Mouse (Mus musculus): Measurements from ENCODE around the gene Rtn2. TPM values are rescaled to one million over a fixed set of nuclear protein-coding genes. Genes with fewer than 3 reads are reported as not detected.

Gene Rtn2
- total RNA-seq, 1 experiment: 9.9 TPM

DNA sequence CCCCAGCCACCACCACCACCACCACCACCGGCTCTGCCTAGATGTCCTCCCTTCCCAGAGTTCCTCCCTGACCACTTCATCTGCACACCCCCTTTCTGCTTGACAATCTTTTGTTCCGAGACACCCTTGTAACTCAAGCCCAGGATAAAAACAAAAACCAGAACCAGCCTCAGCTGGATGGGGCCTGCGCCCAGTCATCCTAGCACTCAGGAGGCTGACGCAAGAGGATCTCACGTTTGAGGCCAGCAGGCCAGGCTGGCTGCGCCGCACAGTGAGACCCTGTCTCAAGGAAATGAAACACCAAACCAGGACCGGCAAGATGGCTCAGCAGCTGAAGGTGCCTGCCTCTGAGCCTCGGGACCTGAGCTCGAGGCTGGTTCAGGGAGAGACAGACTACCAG, 15.4 kb upstream of the Rtn2 start:
- Histone ChIP-seq H3K9me3 (ENCODE audit: control insufficient read depth, insufficient read depth, low read depth, low read length) (no peaks in the 10 kb centered on the region), H3K9ac (ENCODE audit: insufficient read depth, low read depth, low read length, poor library complexity, severe bottlenecking) (no peak overlapping the region), H3K27ac (ENCODE audit: insufficient read depth, low read depth, low read length, poor library complexity, severe bottlenecking) (peak overlapping the region; percentile 0; the same call in 1 of the 2 replicates), H3K4me3 (ENCODE audit: insufficient read depth in 1 of 2, low read depth in 1 of 2, low read length in 2 of 2, poor library complexity in 1 of 2, severe bottlenecking in 1 of 2) (peak overlapping the region in 1 of 2 experiments; percentile 9; a peak in 1 of 4 replicates), H3K4me1 (ENCODE audit: control insufficient read depth in 2 of 2, insufficient read depth in 2 of 2, low read length in 2 of 2, poor library complexity in 1 of 2) (peaks cover 9 to 34% of the 10 kb centered on the region in 2 experiments), H3K36me3 (ENCODE audit: control insufficient read depth, insufficient read depth, low read length, poor library complexity, severe bottlenecking) (peaks cover 40% of the 10 kb centered on the region)
- TF ChIP-seq MAFK (IDR thresholded peaks at IDR 0.05; ENCODE audit: insufficient read depth, low read depth, low read length): no peak
- no peak for TF ChIP-seq ZC3H11A (IDR thresholded peaks at IDR 0.05; ENCODE audit: borderline replicate concordance, low read depth, low read length)
- TF ChIP-seq CHD2 (IDR thresholded peaks at IDR 0.05; ENCODE audit: low read depth, low read length): no peak
- TF ChIP-seq ZNF384 (IDR thresholded peaks at IDR 0.05; ENCODE audit: low read depth, low read length): no peak
- no peak for TF ChIP-seq HCFC1 (IDR thresholded peaks at IDR 0.05; ENCODE audit: borderline replicate concordance, insufficient read depth, low read length)
- no peak for DNase-seq (ENCODE audit: low read depth, low spot score)
- in situ Hi-C loops (cut with MboI; ENCODE audit: low sequenced_read_pairs in 2 of 2, unreplicated experiment in 2 of 2): no loop called here

GRCm38 (mm10) chr7:19268993-19269681, 13.3 kb upstream of the Rtn2 start:
- in situ Hi-C loops (cut with MboI; ENCODE audit: low sequenced_read_pairs in 2 of 2, unreplicated experiment in 2 of 2): no loop called here
- DNase-seq (ENCODE audit: low read depth, low spot score): no peak
- Histone ChIP-seq H3K27ac (ENCODE audit: insufficient read depth, low read depth, low read length, poor library complexity, severe bottlenecking) (peak overlapping the region; percentile 100; the same call in 1 of the 2 replicates), H3K4me1 (ENCODE audit: control insufficient read depth in 2 of 2, insufficient read depth in 2 of 2, low read length in 2 of 2, poor library complexity in 1 of 2) (peaks cover 9 to 34% of the 10 kb centered on the region in 2 experiments), H3K4me3 (ENCODE audit: insufficient read depth in 1 of 2, low read depth in 1 of 2, low read length in 2 of 2, poor library complexity in 1 of 2, severe bottlenecking in 1 of 2) (peak overlapping the region; percentile 63 to 86), H3K9ac (ENCODE audit: insufficient read depth, low read depth, low read length, poor library complexity, severe bottlenecking) (peak overlapping the region; percentile 44; the same call in 1 of the 2 replicates), H3K9me3 (ENCODE audit: control insufficient read depth, insufficient read depth, low read depth, low read length) (no peaks in the 10 kb centered on the region), H3K36me3 (ENCODE audit: control insufficient read depth, insufficient read depth, low read length, poor library complexity, severe bottlenecking) (peaks cover 26% of the 10 kb centered on the region)
- no peak for TF ChIP-seq MAFK (IDR thresholded peaks at IDR 0.05; ENCODE audit: insufficient read depth, low read depth, low read length)
- no peak for TF ChIP-seq ZC3H11A (IDR thresholded peaks at IDR 0.05; ENCODE audit: borderline replicate concordance, low read depth, low read length)
- TF ChIP-seq ZNF384 (IDR thresholded peaks at IDR 0.05; ENCODE audit: low read depth, low read length): no peak
- no peak for TF ChIP-seq HCFC1 (IDR thresholded peaks at IDR 0.05; ENCODE audit: borderline replicate concordance, insufficient read depth, low read length)
- no peak for TF ChIP-seq CHD2 (IDR thresholded peaks at IDR 0.05; ENCODE audit: low read depth, low read length)

- DNase-seq (ENCODE audit: low read depth, low spot score): no peak
- H3K36me3 ChIP-seq (ENCODE audit: control insufficient read depth, insufficient read depth, low read length, poor library complexity, severe bottlenecking): peaks cover 19% of the 10 kb centered on the region; the same call in 1 of the 2 replicates
- no peak for TF ChIP-seq CHD2 (IDR thresholded peaks at IDR 0.05; ENCODE audit: low read depth, low read length)
- TF ChIP-seq HCFC1 (IDR thresholded peaks at IDR 0.05; ENCODE audit: borderline replicate concordance, insufficient read depth, low read length): no peak
- no peak for TF ChIP-seq ZNF384 (IDR thresholded peaks at IDR 0.05; ENCODE audit: low read depth, low read length)
- no peak for TF ChIP-seq MAFK (IDR thresholded peaks at IDR 0.05; ENCODE audit: insufficient read depth, low read depth, low read length)
- no peak for TF ChIP-seq ZC3H11A (IDR thresholded peaks at IDR 0.05; ENCODE audit: borderline replicate concordance, low read depth, low read length)
- peak overlapping the region; percentile 100; the same call in 1 of the 2 replicates for H3K27ac ChIP-seq (ENCODE audit: insufficient read depth, low read depth, low read length, poor library complexity, severe bottlenecking)
- peak overlapping the region; percentile 55; the same call in 1 of the 2 replicates for H3K9ac ChIP-seq (ENCODE audit: insufficient read depth, low read depth, low read length, poor library complexity, severe bottlenecking)
- no peaks in the 10 kb centered on the region for H3K9me3 ChIP-seq (ENCODE audit: control insufficient read depth, insufficient read depth, low read depth, low read length)
- in situ Hi-C loops (cut with MboI; ENCODE audit: low sequenced_read_pairs in 2 of 2, unreplicated experiment in 2 of 2): no loop called here
- H3K4me1 ChIP-seq (ENCODE audit: control insufficient read depth in 2 of 2, insufficient read depth in 2 of 2, low read length in 2 of 2, poor library complexity in 1 of 2): peaks cover 9 to 28% of the 10 kb centered on the region in 2 experiments
- H3K4me3 ChIP-seq (ENCODE audit: insufficient read depth in 1 of 2, low read depth in 1 of 2, low read length in 2 of 2, poor library complexity in 1 of 2, severe bottlenecking in 1 of 2): peak overlapping the region; percentile 86 to 98
Observed at GRCm38 (mm10) chr7:19269721-19270441, 12.5 kb upstream of the Rtn2 start.

DNA sequence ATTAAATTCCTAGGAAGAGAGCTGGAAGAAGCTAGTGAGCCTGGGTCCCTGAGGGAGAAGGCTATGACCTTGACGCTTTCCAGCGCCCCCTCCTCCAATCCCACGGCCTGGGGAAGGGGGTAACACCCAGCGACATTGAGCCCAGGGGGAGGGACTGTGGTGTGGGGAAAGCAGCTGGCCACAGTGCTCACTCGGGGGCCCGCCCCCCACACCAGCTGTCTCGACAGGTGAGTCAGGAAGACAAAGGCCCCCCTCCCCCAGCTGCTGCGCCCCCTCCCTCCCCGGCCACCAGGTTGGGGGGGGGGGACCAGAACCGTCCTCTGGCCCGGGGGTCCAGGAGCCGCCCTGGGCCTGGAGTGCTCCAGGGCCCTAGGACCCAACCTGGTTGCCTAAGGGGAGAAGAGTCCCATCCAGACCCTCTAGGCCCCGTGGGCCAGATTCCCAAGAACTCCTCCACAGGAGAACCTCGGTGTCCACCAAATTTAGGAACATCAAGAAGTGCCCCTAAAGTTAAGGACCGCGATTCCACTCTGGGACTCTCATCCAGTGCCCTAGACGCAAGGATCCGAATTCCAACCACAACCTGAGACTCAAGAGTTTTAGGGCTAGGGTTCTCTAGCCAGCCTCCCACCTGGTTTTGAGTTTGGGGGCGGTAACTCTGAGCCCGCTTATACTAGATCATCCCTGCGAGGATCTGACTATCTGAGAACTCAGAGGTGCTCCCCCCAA, 11.8 kb upstream of the Rtn2 start:
- TF ChIP-seq HCFC1 (IDR thresholded peaks at IDR 0.05; ENCODE audit: borderline replicate concordance, insufficient read depth, low read length) (no peak), ZNF384 (IDR thresholded peaks at IDR 0.05; ENCODE audit: low read depth, low read length) (0 out of 2 replicates have a peak, but pooled peaks have one; percentile 43)
- H3K9ac ChIP-seq (ENCODE audit: insufficient read depth, low read depth, low read length, poor library complexity, severe bottlenecking): peak overlapping the region; percentile 86
- in situ Hi-C loops (cut with MboI; ENCODE audit: low sequenced_read_pairs in 2 of 2, unreplicated experiment in 2 of 2): no loop called here
- DNase-seq (ENCODE audit: low read depth, low spot score): no peak
- peaks cover 7 to 21% of the 10 kb centered on the region in 2 experiments; a peak in 3 of 4 replicates for H3K4me1 ChIP-seq (ENCODE audit: control insufficient read depth in 2 of 2, insufficient read depth in 2 of 2, low read length in 2 of 2, poor library complexity in 1 of 2)
- H3K9me3 ChIP-seq (ENCODE audit: control insufficient read depth, insufficient read depth, low read depth, low read length): no peaks in the 10 kb centered on the region
- H3K36me3 ChIP-seq (ENCODE audit: control insufficient read depth, insufficient read depth, low read length, poor library complexity, severe bottlenecking): peaks cover 12% of the 10 kb centered on the region; the same call in 1 of the 2 replicates
- peak overlapping the region; percentile 100 for H3K27ac ChIP-seq (ENCODE audit: insufficient read depth, low read depth, low read length, poor library complexity, severe bottlenecking)
- H3K4me3 ChIP-seq (ENCODE audit: insufficient read depth in 1 of 2, low read depth in 1 of 2, low read length in 2 of 2, poor library complexity in 1 of 2, severe bottlenecking in 1 of 2): peak overlapping the region; percentile 86 to 98
